Mouse (Mus musculus) intestine, embryonic 16.5 days (tissue): ENCODE results near the gene Metap1. TPM values are rescaled to one million over a fixed set of nuclear protein-coding genes. Genes with fewer than 3 reads are reported as not detected.

Experiments used
- ATAC-seq: fragments of 200-750 bp; cut with Nextera tagmentation; 2 replicates; pipeline ENCODE4 v1.8.0; 2017; ENCODE audit warnings: moderate TSS enrichment, moderate library complexity
- H3K27ac ChIP-seq: fragments of 300-500 bp; sonication (generic); 2 replicates; pipeline ENCODE4 v1.5.1; 2014; ENCODE audit warnings: mild to moderate bottlenecking, low read length
- H3K27me3 ChIP-seq: fragments of 300-500 bp; sonication (generic); replicated peaks from 2 replicates; pipeline ENCODE4 v1.6.1; 2014; ENCODE audit warnings: low read length, control low read depth, mixed read lengths; ENCODE audit not compliant: control insufficient read depth, insufficient read depth
- H3K36me3 ChIP-seq: fragments of 300-500 bp; sonication (generic); 2 replicates; pipeline ENCODE4 v1.6.1; 2014; ENCODE audit warnings: low read length, control low read depth; ENCODE audit not compliant: control insufficient read depth, insufficient read depth
- H3K4me1 ChIP-seq: fragments of 300-500 bp; sonication (generic); 2 replicates; pipeline ENCODE4 v1.6.1; 2014; ENCODE audit warnings: low read length, control low read depth, mixed read lengths; ENCODE audit not compliant: control insufficient read depth, insufficient read depth
- H3K4me2 ChIP-seq: fragments of 300-500 bp; sonication (generic); 2 replicates; pipeline ENCODE4 v1.6.1; 2014; ENCODE audit warnings: low read depth, low read length, control low read depth
- H3K4me3 ChIP-seq: fragments of 300-500 bp; sonication (generic); 2 replicates; pipeline ENCODE4 v1.5.1; 2014; ENCODE audit warnings: mild to moderate bottlenecking, low read length
- H3K9ac ChIP-seq: fragments of 300-500 bp; sonication (generic); 2 replicates; pipeline ENCODE4 v1.6.1; 2014; ENCODE audit warnings: low read depth, low read length
- H3K9me3 ChIP-seq: fragments of 300-500 bp; sonication (generic); 2 replicates; pipeline ENCODE4 v1.6.1; 2016; ENCODE audit warnings: low read length, control low read depth; ENCODE audit not compliant: control insufficient read depth
- WGBS: fragments of 180-500 bp; shearing (Covaris S2); extraction: QIAGEN DNeasy Blood & Tissue Kit; methylation state at CpG from one replicate; pipeline ENCODE4 v1.1.7; 2014; 5-methylcytosine and 5-hydroxymethylcytosine counted together
- microRNA counts: library from miRNA; unstranded; fragments of <30 nt; microRNA quantifications from one replicate; lab custom pipeline; 2016
- microRNA-seq: library from miRNA; unstranded; fragments of <30 nt; microRNA quantifications from one replicate; pipeline ENCODE4, GENCODE M21; 2016
- polyA plus RNA-seq: library from polyadenylated mRNA; unstranded; fragments of >200 nt; fragmentation: Nextera tagmentation; extraction: Ambion mirVana; gene quantifications from 2 replicates; pipeline ENCODE4 v1.2.1, GENCODE M21; 2015

Gene Metap1
- polyA plus RNA-seq, 1 experiment from 2014 or later, result 49.7 TPM

- Histone ChIP-seq H3K4me2 (no peak overlapping the region), H3K27me3 (no peaks in the 10 kb centered on the region), H3K27ac (no peak overlapping the region), H3K9me3 (no peaks in the 10 kb centered on the region), H3K9ac (no peak overlapping the region), H3K36me3 (no peaks in the 10 kb centered on the region), H3K4me3 (no peak overlapping the region), H3K4me1 (no peaks in the 10 kb centered on the region)
- 73% methylated on average over 3 of the region's 3 CpGs for WGBS
- peak; percentile 63 for ATAC-seq
Measured at GRCm38 (mm10) chr3:138410211-138410610, 79.1 kb downstream of the Metap1 start.

- no peak overlapping the region for H3K4me3 ChIP-seq
- no peak overlapping the region for H3K4me2 ChIP-seq
- no peaks in the 10 kb centered on the region for H3K9me3 ChIP-seq
- H3K27ac ChIP-seq, result no peak overlapping the region
- H3K27me3 ChIP-seq, result no peaks in the 10 kb centered on the region
- H3K9ac ChIP-seq, result no peak overlapping the region
- peak; percentile 68; the same call in 1 of the 2 replicates for ATAC-seq
- 69% methylated on average over 1 of the region's 1 CpGs for WGBS
- H3K4me1 ChIP-seq, result no peaks in the 10 kb centered on the region
- H3K36me3 ChIP-seq, result no peaks in the 10 kb centered on the region
Measured at GRCm38 (mm10) chr3:138409585-138409984, 79.7 kb downstream of the Metap1 start.

MicroRNAs encoded within 50 kb of the gene (microRNA counts, 519-probe panel; counts per million panel counts)
- 1,600 counts per million, percentile 16 among the panel's probes with 10 or more counts for microRNA mmu-miR-1956 (lab: Ali Mortazavi, UCI)

Small RNAs within 50 kb of the gene (microRNA-seq; reads per million reads assigned to microRNA genes)
- gene Mir1956, result not detected

Other genes with a start within 250 kb of the Metap1 start
- 734 and 860 TPM in 2 replicates for gene Adh1, start 228.5 kb downstream of the Metap1 start, polyA plus RNA-seq
- 1.5 and 1.8 TPM in 2 replicates for gene Adh6a, start 176.2 kb downstream of the Metap1 start, polyA plus RNA-seq
- gene Adh6b, start 147.7 kb downstream of the Metap1 start, polyA plus RNA-seq, result 0.15 TPM in 1 of 2 replicates, not detected in the other
- gene Adh4, start 74.0 kb downstream of the Metap1 start, polyA plus RNA-seq, result 0.20 and 0.54 TPM in 2 replicates
- 220 and 233 TPM in 2 replicates for gene Adh5, start 46.4 kb downstream of the Metap1 start, polyA plus RNA-seq
- 271 and 298 TPM in 2 replicates for gene Eif4e, start 36.7 kb upstream of the Metap1 start, polyA plus RNA-seq